Mouse (Mus musculus) testis, adult 2 months (tissue): ENCODE data around the gene Use1.

Experiments used
- CTCF ChIP-seq: fragments of 200-500 bp; IDR thresholded peaks from 2 replicates; pipeline ENCODE4 v1.5.1; 2012; ENCODE audit warnings: low read depth, mild to moderate bottlenecking, inconsistent platforms, low read length, moderate library complexity; ENCODE audit not compliant: control insufficient read depth, insufficient read depth, insufficient replicate concordance
- POLR2A ChIP-seq: fragments of 200-500 bp; IDR thresholded peaks from 2 replicates; pipeline ENCODE4 v1.6.1; 2012; ENCODE audit warnings: low read depth, mild to moderate bottlenecking, inconsistent platforms, low read length, moderate library complexity; ENCODE audit not compliant: control insufficient read depth

- no peak for TF ChIP-seq POLR2A
- no peak for TF ChIP-seq CTCF
Measured at GRCm38 (mm10) chr8:71380178-71381171, 13.8 kb downstream of the Use1 start.
